Mouse (Mus musculus) G1E (cell line): Measurements from ENCODE around the gene Stk4. TPM values are rescaled to one million over a fixed set of nuclear protein-coding genes. Genes with fewer than 3 reads are reported as not detected.

Experiments used
- ATAC-seq: 2 replicates; pipeline ENCODE4 v1.8.0; 2016; ENCODE audit warnings: mild to moderate bottlenecking; ENCODE audit not compliant: insufficient number of reproducible peaks, poor library complexity, low FRiP score, severe bottlenecking; ENCODE audit errors: extremely low read depth
- DNase-seq: peaks from one replicate; pipeline ENCODE4 v3.0.0; 2012; ENCODE audit warnings: low spot score
- H3K27me3 ChIP-seq: 2 replicates; pipeline ENCODE4 v1.6.1; 2012; ENCODE audit warnings: mild to moderate bottlenecking, low read length, inconsistent platforms; ENCODE audit not compliant: insufficient read depth
- H3K36me3 ChIP-seq: replicated peaks from 2 replicates; pipeline ENCODE3; 2012; ENCODE audit warnings: mild to moderate bottlenecking, inconsistent platforms
- H3K4me1 ChIP-seq: 2 replicates; pipeline ENCODE4 v1.6.1; 2012; ENCODE audit warnings: low read depth, low read length, inconsistent platforms, mixed read lengths; ENCODE audit not compliant: insufficient read depth
- H3K4me3 ChIP-seq: 2 replicates; pipeline ENCODE4 v1.5.1; 2012; ENCODE audit warnings: low read depth, mild to moderate bottlenecking, inconsistent platforms, low read length, moderate library complexity, mixed read lengths
- H3K9me3 ChIP-seq: replicated peaks from 2 replicates; pipeline ENCODE4 v1.6.1; 2012; ENCODE audit warnings: inconsistent platforms
- CTCF ChIP-seq: IDR thresholded peaks from 2 replicates; pipeline ENCODE4 v1.5.1; 2012; ENCODE audit warnings: low read depth, low read length, inconsistent platforms, mixed read lengths
- GATA1 ChIP-seq: IDR thresholded peaks from 2 replicates; pipeline ENCODE4 v1.6.1; 2012; ENCODE audit warnings: borderline replicate concordance, low read length, inconsistent platforms, mixed read lengths
- GATA2 ChIP-seq: IDR thresholded peaks from 2 replicates; pipeline ENCODE4 v1.6.1; 2012; ENCODE audit warnings: low read depth, low read length, inconsistent platforms, borderline replicate concordance
- POLR2AphosphoS5 ChIP-seq: IDR thresholded peaks from 2 replicates; pipeline ENCODE4 v1.6.1; 2012; ENCODE audit warnings: low read depth, low read length, inconsistent platforms; ENCODE audit not compliant: insufficient replicate concordance
- TAL1 ChIP-seq: conservative IDR thresholded peaks from 2 replicates; pipeline ENCODE4 v1.6.1; 2012; ENCODE audit warnings: low read depth, low read length, inconsistent platforms, mixed read lengths
- polyA plus RNA-seq: library from polyadenylated mRNA; stranded (reverse); fragments of >175 nt; gene quantifications from 2 replicates; pipeline ENCODE4 v1.2.3, GENCODE M21; 2012
- total RNA-seq, 2 experiments: library from RNA; stranded (forward) in 1 of 2; stranded (reverse) in 1 of 2; fragments of 200-1000 nt in 1 of 2; fragments of >200 nt in 1 of 2; fragmentation: Nextera tagmentation in 1 of 2; gene quantifications; 2 replicates each; pipeline ENCODE4 v1.2.3; 2014 to 2017

The Stk4 gene
- total and polyA plus RNA-seq, 3 experiments: 86.5 to 247 (median 214) TPM

GRCm38 (mm10) chr2:164084342-164084700 is 14.2 kb downstream of the Stk4 start:
- DNase-seq (peak; percentile 9), ATAC-seq (peak; percentile 17; the same call in 1 of the 2 replicates)
- Histone ChIP-seq H3K4me3 (peak overlapping the region; percentile 66; the same call in 1 of the 2 replicates), H3K36me3 (peaks cover 91% of the 10 kb centered on the region), H3K9me3 (no peaks in the 10 kb centered on the region), H3K27me3 (no peaks in the 10 kb centered on the region), H3K4me1 (peaks cover 38% of the 10 kb centered on the region)
- TF ChIP-seq POLR2AphosphoS5: no peak
- no peak for TF ChIP-seq TAL1
- TF ChIP-seq GATA2: no peak
- TF ChIP-seq CTCF: no peak
- TF ChIP-seq GATA1: no peak

- Histone ChIP-seq H3K4me1 (peaks cover 37% of the 10 kb centered on the region), H3K4me3 (no peak overlapping the region), H3K27me3 (no peaks in the 10 kb centered on the region), H3K36me3 (peaks cover 90% of the 10 kb centered on the region), H3K9me3 (no peaks in the 10 kb centered on the region)
- ATAC-seq: no peak
- no peak for DNase-seq
- no peak for TF ChIP-seq GATA1
- no peak for TF ChIP-seq TAL1
- TF ChIP-seq CTCF: no peak
- no peak for TF ChIP-seq GATA2
- TF ChIP-seq POLR2AphosphoS5: no peak
These were observed 17.4 kb downstream of the Stk4 start for GRCm38 (mm10) chr2:164087416-164088017.

GRCm38 (mm10) chr2:164089508-164089907 is 19.4 kb downstream of the Stk4 start:
- TF ChIP-seq TAL1 (no peak), POLR2AphosphoS5 (no peak), CTCF (no peak), GATA2 (no peak), GATA1 (no peak)
- H3K4me3 ChIP-seq: no peak overlapping the region
- H3K36me3 ChIP-seq: peaks cover 93% of the 10 kb centered on the region
- DNase-seq: no peak
- no peak for ATAC-seq
- no peaks in the 10 kb centered on the region for H3K9me3 ChIP-seq
- peaks cover 20% of the 10 kb centered on the region for H3K4me1 ChIP-seq
- no peaks in the 10 kb centered on the region for H3K27me3 ChIP-seq

- DNase-seq (no peak), ATAC-seq (no peak)
- H3K4me1 ChIP-seq: peaks cover 7% of the 10 kb centered on the region; the same call in 1 of the 2 replicates
- no peak overlapping the region for H3K4me3 ChIP-seq
- H3K36me3 ChIP-seq: peaks cover 87% of the 10 kb centered on the region
- H3K9me3 ChIP-seq: no peaks in the 10 kb centered on the region
- TF ChIP-seq GATA2 (no peak), POLR2AphosphoS5 (no peak), GATA1 (no peak), CTCF (no peak), TAL1 (no peak)
- H3K27me3 ChIP-seq: no peaks in the 10 kb centered on the region
These were observed 24.0 kb downstream of the Stk4 start for GRCm38 (mm10) chr2:164094152-164094551.

- no peak overlapping the region for H3K4me3 ChIP-seq
- no peaks in the 10 kb centered on the region for H3K27me3 ChIP-seq
- ATAC-seq: no peak
- H3K36me3 ChIP-seq: peaks cover 89% of the 10 kb centered on the region
- no peak for DNase-seq
- no peak for TF ChIP-seq TAL1
- TF ChIP-seq POLR2AphosphoS5: no peak
- no peak for TF ChIP-seq GATA1
- TF ChIP-seq GATA2: no peak
- no peak for TF ChIP-seq CTCF
- H3K4me1 ChIP-seq: no peaks in the 10 kb centered on the region
- no peaks in the 10 kb centered on the region for H3K9me3 ChIP-seq
These were observed 28.6 kb downstream of the Stk4 start for GRCm38 (mm10) chr2:164098603-164099250.

DNA sequence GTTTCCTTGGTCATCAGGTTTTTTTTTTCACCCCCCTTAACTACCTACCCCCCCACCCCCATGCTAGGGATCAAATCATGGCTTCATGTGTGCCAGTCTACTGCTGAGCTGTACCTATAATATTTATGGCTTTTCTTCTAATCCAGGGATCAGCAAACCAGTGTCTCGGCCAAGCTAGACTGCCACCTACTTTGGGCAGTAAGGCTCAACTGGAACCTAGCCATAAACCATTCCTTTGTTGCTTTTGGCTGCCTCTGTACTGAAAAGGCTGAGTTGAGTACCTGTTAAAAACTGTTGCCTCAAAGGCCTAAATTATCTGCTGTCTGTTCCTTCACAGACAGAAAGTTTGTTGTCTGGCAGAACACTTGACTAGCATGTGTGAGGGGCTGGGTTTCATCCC is 31.8 kb downstream of the Stk4 start:
- no peaks in the 10 kb centered on the region for H3K4me1 ChIP-seq
- H3K4me3 ChIP-seq: no peak overlapping the region
- DNase-seq (no peak), ATAC-seq (no peak)
- TF ChIP-seq GATA2 (no peak), TAL1 (no peak), CTCF (no peak), GATA1 (no peak), POLR2AphosphoS5 (no peak)
- H3K9me3 ChIP-seq: no peaks in the 10 kb centered on the region
- H3K36me3 ChIP-seq: peaks cover 96% of the 10 kb centered on the region
- no peaks in the 10 kb centered on the region for H3K27me3 ChIP-seq
